Mouse (Mus musculus): ENCODE results near the gene Lrsam1.
"Not testable (repeated sequence)": the region's sequence is repeated elsewhere in the genome, so short reads cannot be mapped to it uniquely, and the experiment has no call there.

Gene Lrsam1

DNA sequence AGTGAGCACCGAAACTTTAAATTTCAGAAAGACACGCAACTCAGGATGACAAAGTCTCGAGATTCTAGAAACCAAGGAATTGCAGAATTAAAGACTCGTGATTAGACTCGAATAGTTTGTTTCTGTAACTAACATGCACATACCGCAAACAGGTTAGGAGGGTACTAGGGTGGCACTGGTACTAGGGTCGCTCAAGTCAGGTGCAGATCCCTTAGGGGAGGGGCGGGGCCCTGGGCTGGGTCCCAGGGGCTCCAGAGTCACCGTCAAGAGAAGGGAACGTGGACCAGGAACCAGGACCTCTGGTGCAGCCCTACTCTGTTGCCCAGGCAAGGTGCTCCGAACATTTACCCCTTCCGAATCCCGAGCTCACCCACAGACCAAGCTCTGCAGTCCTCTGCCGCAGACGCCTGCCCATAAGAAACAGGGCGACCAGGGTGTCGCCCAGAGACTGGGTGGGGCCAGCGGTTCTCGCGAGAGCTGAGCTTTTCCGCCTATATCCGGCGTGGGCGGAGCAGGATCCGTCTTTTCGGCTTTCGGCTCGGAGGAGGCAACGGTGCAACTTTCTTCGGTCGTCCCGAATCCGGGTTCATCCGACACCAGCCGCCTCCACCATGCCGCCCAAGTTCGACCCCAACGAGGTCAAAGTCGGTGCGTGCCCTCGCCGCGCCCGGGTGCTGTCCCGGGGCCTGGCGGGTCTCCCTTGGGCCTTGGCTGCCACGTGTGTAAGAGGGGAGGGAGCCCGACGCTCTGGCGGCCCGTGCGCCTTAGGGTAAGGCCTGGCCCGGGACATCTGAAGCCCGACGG, at the start of gene Lrsam1, which contains the start of gene Rpl12:
Gene Lrsam1 (minus strand): TSS at position 423 of the 804 bp plus-strand sequence.
Gene Rpl12 (plus strand): TSS at position 368 of the 804 bp plus-strand sequence.
- peak; percentile 90 for DNase-seq

DNA sequence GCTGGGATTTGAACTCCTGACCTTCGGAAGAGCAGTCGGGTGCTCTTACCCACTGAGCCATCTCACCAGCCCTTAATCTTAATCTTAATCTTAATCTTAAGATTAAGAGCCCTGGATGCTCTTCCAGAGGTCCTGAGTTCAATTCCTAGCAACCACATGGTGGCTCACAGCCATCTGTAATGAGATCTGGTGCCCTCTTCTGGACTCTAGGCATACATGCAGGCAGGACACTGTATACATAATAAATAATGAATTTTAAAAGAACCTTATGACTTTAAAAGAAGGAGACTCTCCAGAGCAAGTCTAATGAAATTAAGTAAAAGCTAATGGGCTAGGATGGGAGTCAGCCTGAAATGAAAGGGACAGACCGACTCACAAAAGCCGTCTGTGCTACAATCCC, 47.6 kb upstream of the Lrsam1 start:
- DNase-seq: not testable (repeated sequence)

DNA sequence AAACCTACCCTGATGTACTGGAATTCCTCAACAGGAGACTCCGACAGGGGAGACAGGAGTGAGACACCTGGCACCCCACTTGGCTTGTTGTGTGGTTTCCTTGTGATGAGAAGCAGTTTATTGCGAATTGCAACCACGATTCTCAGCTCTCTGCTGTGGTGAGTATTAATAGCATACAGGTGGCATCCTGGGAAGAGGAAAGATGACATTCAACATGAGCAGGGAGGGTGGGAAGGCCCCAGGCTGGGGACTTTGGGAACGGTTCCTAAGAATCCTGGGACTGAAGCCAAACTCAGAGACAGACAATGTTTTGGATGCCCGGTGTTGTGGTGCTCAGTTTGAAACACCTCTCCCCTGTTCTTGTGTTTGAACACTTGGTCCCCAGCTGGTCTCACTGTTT, 43.6 kb upstream of the Lrsam1 start:
- peak; percentile 70 for DNase-seq

DNA sequence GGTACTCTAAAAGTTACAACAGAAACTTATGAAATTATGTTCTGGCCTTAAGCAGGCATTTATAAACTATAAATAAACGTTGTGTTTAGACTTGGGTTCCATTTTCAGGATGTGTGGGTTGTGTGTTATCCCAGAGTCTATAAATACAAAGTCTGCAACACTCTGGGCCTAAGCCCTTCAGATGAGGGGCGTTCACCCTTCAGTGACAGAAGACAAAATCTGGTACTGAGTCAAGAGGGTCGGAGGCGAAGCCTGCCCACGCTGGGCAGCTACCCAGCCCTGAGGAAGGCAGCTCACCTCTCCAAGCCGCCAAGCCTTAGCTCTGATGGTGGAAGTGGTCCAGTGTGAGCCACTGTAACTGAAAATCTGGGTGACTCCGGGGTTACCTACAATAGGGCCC, 40.7 kb upstream of the Lrsam1 start:
- no peak for DNase-seq

DNA sequence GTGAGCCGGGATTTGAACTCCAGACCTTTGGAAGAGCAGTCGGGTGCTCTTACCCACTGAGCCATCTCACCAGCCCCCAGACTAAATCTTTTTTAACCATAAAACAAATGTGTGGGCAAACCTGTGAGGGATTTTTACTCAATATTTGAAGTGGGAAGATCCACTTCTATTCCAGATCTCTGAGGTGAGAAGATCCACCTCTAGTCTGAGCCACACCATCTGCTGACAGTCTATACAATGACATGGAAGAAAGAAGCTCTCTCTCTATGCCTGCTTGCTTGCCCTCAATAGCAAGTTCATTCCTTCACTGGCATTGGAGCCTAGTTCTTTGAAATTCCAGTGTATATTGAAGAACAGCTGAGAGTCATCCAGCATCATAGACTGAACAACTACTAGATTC, 38.3 kb upstream of the Lrsam1 start:
- no peak for DNase-seq

DNA sequence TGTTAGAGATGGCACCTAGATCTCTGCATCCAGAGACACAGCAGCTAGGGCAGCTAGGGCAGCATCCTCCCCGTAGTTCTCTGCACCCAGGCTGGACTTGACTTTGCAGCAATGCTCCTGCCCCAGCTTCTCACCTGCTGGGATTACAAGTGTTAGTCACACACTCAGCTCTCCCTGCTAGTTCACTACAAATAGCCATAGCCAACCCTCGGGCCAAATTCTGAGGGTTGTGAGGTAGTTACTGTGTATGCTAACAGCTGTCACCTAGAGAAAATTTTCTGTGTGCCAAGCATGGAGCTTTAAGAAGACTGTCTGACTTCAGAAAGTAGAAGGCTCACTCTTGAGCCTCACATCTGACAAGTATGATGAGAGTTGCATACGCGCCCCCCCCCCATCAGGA, 36.4 kb upstream of the Lrsam1 start:
- DNase-seq: no peak

DNA sequence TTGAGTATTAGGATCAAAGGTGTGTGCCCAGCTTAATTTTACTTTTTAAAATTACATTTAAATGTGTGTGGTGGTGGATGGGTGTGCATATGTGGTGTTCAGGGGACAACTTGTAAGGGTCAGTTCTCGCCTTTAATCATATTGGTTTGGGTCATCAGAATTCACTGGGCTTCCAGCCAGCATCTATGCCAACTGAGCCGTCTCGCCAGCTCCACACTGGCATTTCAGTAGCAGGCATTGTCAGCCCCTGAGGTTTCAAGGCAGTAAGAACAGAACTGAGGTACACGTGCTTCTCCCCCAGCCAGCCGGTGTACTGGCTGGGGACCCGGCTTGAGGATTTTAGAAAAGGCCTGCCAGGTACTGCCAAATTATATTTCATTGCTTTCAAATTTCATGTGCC, 35.7 kb upstream of the Lrsam1 start:
- DNase-seq: no peak

DNA sequence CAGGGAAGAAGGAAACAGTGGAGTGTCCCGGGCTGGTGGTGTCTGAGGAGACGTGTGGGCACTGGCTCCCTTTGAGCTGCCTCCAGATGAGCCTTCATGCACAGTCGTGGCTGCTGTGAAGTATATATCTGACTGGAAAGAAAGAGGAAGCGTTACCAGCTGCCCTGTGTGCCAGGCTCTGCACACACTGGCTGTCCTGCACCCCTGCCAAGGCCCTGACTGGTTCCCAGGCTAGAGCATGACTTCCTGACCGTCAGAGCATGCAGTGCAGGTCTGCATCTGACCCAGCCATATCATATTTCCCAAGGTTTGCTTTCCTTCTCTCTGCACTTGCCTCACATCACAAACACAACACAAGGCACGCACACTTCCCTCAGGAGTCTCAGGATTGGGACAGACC, 30.7 kb upstream of the Lrsam1 start:
- DNase-seq: no peak

DNA sequence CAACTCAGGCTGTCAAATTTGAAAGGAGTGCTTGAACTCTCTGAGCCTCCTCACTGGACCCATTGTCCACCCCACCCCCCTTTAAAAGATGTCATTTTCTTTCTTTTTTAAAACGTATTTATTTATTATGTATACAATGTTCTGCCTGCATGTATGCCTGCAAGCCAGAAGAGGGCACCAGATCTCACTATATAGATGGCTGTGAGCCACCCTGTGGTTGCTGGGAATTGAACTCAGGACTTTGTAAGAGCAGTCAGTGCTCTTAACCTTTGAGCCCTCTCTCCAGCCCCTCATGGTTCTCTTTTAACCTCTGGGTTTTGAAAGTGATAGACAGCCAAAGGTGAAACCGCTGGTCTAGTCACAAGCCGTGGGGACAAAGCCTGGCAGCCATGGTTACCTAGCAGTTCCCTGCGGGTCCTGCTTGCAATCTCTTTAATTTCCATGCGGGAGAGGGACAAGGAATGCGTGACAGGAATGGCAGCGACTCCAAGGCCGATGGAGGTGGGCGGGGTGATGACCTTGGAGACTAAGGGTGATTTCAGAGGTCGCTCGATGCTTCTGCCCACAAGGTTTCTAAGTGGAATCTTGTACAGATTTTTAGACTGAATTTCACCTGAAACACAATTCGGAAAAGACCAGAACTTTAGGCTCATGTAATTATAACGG, 28.9 kb upstream of the Lrsam1 start:
- DNase-seq: no peak

DNA sequence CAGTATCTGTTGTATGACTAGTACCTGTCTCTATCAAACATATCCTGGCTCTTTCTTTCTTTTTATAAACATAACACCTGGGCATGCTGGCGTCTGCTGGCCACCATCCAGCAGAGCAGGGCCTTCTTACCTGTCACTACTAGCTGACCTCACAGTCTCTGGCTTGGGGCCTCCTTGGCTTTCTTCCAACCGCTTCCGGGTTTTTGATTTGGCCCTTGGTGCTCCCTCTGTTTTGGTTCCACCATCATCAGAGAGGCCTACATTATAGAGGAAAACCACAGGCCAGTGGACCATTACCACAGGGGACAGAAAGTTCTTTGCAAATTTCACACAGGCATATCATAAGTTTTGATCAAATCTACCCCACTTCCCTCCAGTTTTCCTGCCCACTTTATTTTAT, 28.0 kb upstream of the Lrsam1 start:
- peak; percentile 53 for DNase-seq

DNA sequence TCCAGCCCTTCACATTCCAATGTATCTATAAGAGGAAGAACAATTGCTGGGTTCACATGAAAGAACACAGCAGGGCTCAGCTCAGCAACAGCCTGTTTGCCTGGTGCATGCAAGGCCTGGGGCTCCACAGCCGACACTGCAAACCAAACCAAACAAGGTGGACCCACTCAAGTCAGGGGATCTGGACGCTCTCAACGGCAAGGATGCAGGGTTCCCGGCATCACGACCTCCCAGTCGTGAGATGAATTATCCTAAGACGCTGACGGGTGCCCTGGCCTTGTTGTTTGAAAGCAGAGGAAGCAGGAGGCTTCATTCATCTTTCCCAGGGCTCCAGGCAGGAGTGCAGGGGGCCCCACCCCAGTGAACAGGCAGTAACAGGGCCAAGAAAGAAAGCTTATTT, 24.4 kb upstream of the Lrsam1 start:
- DNase-seq: no peak

DNA sequence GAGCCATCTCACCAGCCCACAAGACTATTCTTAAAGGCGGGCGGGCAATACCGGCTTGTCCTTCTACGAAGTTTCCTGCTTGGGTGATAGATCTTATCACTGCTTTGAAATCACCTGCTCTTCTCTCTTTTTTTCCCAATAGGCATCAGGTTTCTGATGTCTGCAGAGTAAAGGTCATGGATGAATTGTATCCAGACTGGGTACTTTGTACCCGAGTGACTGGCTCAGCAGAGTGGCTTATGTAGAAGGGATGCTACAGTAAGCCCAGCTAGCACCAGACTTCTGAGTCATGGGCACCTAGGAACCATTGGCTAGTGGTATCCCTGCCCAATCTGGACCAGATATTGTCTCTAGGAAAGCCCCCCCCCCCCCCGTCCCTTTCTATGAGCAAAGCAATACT, 22.2 kb upstream of the Lrsam1 start:
- no peak for DNase-seq

DNA sequence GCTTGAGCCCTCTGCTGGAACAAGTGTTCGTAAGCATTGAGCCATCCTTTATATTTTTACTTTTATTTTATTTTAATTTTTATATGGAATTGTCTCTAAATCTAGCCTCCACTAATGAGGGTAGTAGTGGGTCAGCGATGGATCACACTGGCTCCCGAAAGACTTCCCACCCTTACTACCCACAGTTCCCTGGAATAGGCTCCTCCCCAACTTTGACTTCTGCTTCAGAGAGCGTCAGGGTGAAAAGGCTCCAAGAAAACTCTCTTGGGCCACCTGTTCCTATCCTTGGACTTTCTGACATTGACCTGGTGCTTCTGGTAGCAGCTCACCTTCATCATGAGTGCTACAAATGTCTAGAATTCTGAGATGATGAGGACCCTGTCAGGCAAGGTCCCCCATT, 21.3 kb upstream of the Lrsam1 start:
- no peak for DNase-seq

DNA sequence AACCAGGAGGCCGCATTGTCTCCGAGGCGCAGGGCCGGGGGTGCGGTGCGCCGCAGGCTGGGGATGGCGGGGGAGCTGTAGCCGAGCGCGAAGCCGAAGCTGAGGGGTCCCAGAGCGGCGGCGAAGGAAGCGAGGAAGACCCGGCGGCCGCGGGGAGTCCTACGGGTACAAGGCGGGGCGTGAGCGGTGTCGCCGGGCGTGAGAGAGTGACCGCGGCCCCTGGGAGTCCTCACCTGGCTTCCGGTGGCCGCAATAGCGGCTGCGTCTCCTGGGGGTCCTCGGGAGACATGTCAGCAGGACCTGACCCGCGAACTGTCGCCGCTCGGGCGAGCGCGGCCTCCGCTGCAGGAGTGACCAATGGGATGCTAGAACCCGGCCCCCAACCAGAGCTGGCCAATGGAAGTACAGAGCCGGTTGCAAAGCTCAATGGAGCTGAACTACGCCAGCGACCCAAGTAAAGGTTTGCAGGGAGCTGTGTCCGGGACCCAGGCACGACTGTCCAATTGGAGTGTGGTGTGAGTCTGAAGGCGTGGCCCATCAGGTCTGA, 20.4 kb upstream of the Lrsam1 start, which contains the start of gene Slc2a8:
Gene Slc2a8 (minus strand): TSS at position 359 of the 547 bp plus-strand sequence.
- DNase-seq: peak; percentile 90

DNA sequence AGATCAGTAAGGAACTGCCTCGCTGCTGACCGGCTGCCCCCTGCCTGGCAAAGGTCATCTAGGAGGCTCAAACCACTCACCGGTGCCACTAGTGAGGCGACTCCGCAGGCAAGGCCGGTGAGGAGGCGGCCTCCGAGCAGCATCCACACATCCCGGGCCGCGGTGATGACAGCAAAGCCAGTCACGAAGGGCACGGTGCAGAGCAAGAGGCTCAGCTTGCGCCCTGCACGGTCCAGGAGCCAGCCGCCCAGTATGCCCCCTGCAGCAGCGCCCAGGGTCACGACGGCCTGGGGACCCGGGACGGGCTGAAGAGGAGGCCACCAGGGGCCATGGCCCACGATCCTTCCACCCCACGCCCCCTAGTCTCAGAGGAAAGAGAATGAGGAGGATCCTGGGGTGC, 19.9 kb upstream of the Lrsam1 start:
- no peak for DNase-seq

DNA sequence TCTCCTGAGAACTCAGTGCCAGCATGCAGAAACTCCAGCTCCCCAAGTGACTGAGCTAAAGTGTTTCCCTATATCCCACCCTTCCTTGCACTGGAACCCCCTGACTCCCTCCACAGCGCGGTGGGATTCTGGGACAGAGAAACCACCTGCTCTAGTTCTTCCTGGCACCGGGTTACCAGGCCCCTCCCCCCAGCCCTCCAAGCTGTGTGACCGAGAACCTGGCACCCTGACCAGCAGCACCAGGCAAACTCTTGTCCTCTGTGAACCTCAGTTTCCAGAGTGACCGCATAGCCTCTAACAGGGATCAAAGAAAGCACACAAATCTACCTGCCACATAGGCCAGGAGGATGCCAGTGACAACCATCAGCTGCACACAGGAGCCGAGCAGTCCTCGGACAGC, 18.3 kb upstream of the Lrsam1 start:
- DNase-seq: no peak

DNA sequence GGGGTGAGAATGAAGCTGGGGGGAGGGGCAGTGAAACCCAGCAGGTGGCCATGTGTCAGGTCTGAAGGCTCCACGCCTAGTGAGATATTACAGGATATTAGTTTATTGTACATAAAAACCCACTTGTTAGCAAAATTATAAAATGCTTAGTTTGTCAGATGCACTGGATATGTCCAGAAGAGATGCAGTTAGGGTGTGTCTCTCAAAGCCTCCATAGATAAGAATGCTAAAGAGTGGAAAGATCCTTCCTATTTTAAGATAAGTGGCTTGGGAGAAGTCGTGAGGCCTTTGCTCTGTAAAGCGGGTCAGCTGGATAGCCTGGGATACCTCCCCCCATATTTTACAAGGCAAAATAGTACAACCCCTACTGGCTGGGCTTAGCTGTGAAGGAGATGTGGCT, 17.3 kb upstream of the Lrsam1 start:
- DNase-seq: no peak

DNA sequence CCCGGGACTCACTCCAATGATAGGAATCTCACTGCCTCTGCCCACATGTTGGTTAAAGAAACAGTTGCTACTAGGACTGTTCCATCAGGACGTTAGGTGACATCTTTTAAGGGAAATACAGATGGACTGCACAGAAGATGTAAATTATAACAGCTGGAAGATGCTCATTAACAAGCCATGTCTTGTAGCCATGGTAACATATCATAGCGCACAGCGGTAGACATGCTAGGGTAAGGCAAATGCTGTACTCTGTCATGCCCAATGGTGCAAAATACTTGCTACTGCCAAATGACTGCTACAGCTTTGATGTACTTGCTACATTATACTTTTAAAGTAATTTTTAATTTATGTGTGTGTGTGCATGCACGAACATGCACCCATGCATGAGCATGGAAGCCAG, 15.7 kb upstream of the Lrsam1 start:
- DNase-seq: no peak

DNA sequence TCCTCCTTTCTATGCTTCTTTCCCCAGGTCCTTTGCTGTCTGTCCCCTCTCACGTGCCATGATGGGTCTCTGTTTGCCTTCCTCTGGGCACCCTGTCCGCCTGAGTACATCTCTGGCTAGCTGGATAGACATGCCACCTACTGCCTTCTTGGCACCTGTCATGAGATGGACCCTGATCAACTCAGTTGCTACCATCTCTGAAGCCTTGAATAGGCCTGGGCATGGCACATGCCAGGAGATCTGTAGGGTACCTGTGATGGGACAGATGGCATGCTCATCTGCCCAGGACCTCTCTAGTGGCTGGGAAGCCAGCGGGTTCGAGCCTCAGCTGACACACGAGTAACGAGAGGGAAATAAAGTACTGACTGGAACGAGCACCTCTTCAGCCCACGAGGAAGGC, 12.8 kb upstream of the Lrsam1 start:
- no peak for DNase-seq

DNA sequence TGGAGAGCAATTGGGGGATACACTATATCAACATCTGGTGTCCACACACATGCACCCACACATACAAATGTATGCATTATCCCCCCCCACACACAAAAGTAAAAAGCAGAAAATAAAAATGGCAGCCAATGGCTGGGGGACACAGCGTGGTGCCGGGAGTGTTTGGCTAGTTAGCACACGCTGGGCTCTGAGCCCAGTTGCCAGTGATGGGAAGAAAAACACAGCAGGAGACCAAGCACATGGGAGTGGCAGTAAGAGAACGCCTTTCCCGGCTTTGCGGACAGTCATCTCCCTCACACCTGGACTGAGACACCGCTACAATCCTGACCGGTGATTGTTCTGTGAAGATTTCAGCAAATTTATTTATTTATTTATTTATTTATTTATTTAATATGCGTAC, 9.8 kb upstream of the Lrsam1 start:
- no peak for DNase-seq

DNA sequence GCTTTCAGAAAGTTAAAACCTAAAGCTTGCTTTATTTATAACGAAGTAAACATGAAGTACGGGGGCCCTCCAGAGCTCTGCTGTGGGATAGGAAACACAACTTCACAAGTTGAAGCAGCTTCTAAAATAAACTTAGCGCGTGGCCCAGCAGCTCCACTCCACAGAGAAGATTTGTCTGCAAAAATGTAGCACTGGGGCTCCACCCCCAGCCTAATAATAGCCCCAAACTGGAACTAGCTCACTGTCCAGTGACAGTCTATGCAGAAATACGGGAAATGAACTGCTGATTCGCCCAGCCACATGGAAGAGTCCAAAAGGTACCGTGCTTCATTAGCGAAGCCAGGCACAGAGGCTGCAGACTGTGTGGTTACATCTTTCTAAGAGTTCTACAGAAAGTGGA, 7.9 kb upstream of the Lrsam1 start:
- no peak for DNase-seq

DNA sequence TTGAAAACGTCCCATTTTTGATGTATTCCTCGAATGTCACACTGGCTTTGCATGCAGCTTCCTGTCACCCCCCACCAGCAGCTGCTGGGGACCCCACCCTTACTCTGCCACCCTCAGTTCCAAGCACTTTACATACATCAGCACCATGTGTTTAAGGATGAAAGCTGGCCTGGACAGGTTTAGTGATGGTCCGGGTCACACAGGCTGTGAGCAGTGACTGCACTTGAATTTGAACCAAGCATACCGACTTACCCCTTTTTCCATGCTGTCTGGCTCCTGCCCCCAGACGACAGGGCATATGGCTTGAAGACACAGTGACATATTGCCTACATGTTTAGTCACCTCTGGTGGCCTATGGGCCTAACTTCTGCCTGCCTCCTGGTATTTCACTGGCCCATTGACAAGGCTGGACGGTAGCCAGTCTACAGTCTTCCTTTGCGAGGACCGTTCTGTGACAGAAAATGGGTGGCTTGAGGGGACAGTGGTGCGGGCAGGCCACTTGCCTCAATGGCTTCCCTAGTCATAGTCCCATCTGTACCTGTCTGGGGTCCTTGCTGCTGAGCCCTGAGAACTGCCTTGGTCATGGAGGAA, 6.7 kb upstream of the Lrsam1 start:
- DNase-seq: no peak

DNA sequence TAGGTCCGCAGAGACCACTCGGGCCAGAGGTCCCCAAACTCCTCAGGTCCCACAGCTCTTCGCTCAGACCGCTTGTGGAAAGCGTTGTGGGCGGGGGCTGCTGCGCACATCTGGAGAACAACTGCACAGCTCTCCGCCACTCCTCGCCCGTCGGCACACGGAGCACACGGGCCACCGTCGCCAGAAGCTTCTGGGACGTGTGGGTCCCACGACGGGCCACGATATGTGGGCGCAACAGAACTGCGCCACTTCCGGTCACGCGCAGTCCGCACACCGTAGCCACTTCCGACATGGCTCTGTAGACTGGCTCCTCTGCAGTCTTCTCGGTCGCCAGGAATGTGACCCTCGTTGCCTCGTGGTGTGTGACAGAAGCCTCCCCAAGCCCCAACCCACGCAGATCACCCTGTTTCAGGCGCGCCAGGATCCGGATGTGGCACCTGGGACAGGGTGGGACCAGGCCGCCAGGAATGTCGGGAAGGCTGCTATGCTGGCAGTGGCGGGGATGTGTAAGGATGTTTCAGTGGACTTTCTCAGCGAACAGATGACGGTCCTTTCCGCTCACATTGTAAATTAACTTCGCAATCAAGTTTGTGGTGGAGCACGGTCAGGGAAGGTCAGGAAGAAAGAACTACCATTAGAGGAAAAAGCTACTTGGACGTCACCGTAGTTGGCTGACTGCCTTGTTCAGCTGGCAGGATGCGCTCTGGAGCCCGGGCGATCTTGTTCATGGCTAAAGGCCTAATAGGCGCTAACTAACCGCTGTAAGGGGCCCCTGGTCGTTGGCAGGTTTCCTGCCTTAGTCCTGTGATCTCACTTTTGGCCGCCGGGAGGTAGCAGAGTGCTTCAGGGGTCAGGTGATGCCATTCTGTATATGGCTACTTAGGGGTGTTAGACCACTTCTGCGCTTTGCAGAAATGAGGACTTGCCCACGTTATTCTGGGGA, 5.5 kb upstream of the Lrsam1 start:
- peak; percentile 85 for DNase-seq
